Comparison of ENCODE assay signal across 8 mouse cellular contexts in the genomic region with DNA sequence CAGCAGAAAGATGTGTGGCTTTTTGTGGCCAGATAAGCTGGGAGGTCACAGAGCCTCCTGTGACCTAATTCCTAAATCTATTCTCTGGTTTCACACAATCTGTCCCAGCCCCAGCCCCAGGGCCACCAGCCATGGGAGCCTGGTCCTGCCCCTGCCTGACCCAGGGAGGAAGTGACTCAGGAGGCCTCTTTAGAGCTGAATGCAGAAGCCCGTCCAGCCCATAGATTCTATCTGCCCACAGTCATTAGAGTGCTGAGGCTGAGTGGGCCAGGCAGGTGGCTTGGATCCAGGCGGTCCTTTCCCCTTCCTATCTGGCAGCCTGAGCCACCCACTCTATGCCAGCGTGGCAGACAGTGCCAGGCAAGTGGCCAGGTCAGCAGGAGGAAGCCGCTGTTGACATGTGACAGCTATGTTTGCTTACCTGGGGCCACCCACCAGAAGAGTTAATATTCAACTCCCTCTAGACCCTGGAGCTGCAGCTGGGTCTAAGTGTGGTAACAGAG. TPM values are rescaled to one million over a fixed set of nuclear protein-coding genes. Genes with fewer than 3 reads are reported as not detected.
DNase-seq lines count a peak whose midpoint lies in the region; ATAC-seq and TF ChIP-seq lines count a peak whose summit lies in the region.

No protein-coding gene starts in this region.

- peak overlapping the region; percentile 39 for H3K27ac ChIP-seq in intestine, embryonic 14.5 days (ENCODE audit: low read depth)
- H3K27ac ChIP-seq in stomach, postnatal 0 days (replicated peaks), result peak overlapping the region; percentile 78

- TF ChIP-seq POLR2A in lung, adult 2 months (IDR thresholded peaks at IDR 0.05; ENCODE audit: borderline replicate concordance, extremely low read depth, low read depth, low read length), result no peak

- TF ChIP-seq EP300 in stomach, postnatal 0 days (optimal IDR thresholded peaks at IDR 0.05), result no peak

- H3K9me3 ChIP-seq in intestine, embryonic 14.5 days (ENCODE audit: control insufficient read depth, low read length), result no peaks in the 10 kb centered on the region
- H3K9me3 ChIP-seq in stomach, postnatal 0 days (ENCODE audit: control insufficient read depth, low read length), result no peaks in the 10 kb centered on the region

- H3K4me2 ChIP-seq in intestine, embryonic 14.5 days (ENCODE audit: low read length), result no peak overlapping the region
- H3K4me2 ChIP-seq in stomach, postnatal 0 days (replicated peaks; ENCODE audit: low read depth), result no peak overlapping the region

- TF ChIP-seq CTCF in lung, adult 2 months (IDR thresholded peaks at IDR 0.05; ENCODE audit: insufficient read depth, low read length), result no peak
- TF ChIP-seq CTCF in stomach, postnatal 0 days (IDR thresholded peaks at IDR 0.05; ENCODE audit: low read depth), result no peak

- no peak overlapping the region for H3K9ac ChIP-seq in intestine, embryonic 14.5 days (ENCODE audit: low read length)
- no peak overlapping the region for H3K9ac ChIP-seq in stomach, postnatal 0 days (ENCODE audit: low read length)

- peak; percentile 58 to 83 for DNase-seq in adrenal gland, adult (ENCODE audit: inconsistent age in 2 of 2, low spot score in 1 of 2)
- DNase-seq in adrenal gland, adult 18-20 months (ENCODE audit: low spot score in 2 of 2), result no peak
- peak; percentile 88 to 89 for DNase-seq in cerebellum, adult 18-20 months
- peak; percentile 72 for DNase-seq in intestine, embryonic 14.5 days (ENCODE audit: low spot score)
- DNase-seq in lung, adult 2 months, result peak; percentile 82
- peak; percentile 89 for DNase-seq in stomach, postnatal 0 days (ENCODE audit: low spot score)
- no peak for DNase-seq in layer of hippocampus, postnatal 25 days (ENCODE audit: extremely low spot score in 1 of 2, low spot score in 1 of 2)
- no peak for DNase-seq in left cerebral cortex, adult 18-20 months (ENCODE audit: low spot score in 2 of 2)

- no peaks in the 10 kb centered on the region for H3K36me3 ChIP-seq in intestine, embryonic 14.5 days (ENCODE audit: control insufficient read depth, insufficient read depth, low read length)
- H3K36me3 ChIP-seq in stomach, postnatal 0 days (ENCODE audit: control insufficient read depth, insufficient read depth, low read length), result no peaks in the 10 kb centered on the region

- no peaks in the 10 kb centered on the region for H3K27me3 ChIP-seq in intestine, embryonic 14.5 days (replicated peaks; ENCODE audit: control insufficient read depth, insufficient read depth, low read length)
- no peaks in the 10 kb centered on the region for H3K27me3 ChIP-seq in stomach, postnatal 0 days (ENCODE audit: control insufficient read depth, insufficient read depth, low read length)

- WGBS in intestine, embryonic 14.5 days, result 54% methylated on average over 4 of the region's 4 CpGs
- 16% methylated on average over 4 of the region's 4 CpGs for WGBS in lung, adult 2 months
- 50% methylated on average over 4 of the region's 4 CpGs for WGBS in stomach, postnatal 0 days

- peaks cover 3% of the 10 kb centered on the region; the same call in 1 of the 2 replicates for H3K4me1 ChIP-seq in intestine, embryonic 14.5 days (replicated peaks; ENCODE audit: control insufficient read depth, insufficient read depth, low read length)
- 0 out of 2 replicates have a peak, but pooled peaks cover 6% of the 10 kb centered on the region for H3K4me1 ChIP-seq in lung, adult 2 months (ENCODE audit: control insufficient read depth, insufficient read depth, low read length)
- H3K4me1 ChIP-seq in stomach, postnatal 0 days (replicated peaks; ENCODE audit: control insufficient read depth, insufficient read depth), result no peaks in the 10 kb centered on the region

- ATAC-seq in intestine, embryonic 14.5 days (replicated peaks; ENCODE audit: low FRiP score, low TSS enrichment, low read depth), result peak; percentile 71
- ATAC-seq in stomach, postnatal 0 days (ENCODE audit: low FRiP score, low TSS enrichment), result peak; percentile 87

- no peak overlapping the region for H3K4me3 ChIP-seq in intestine, embryonic 14.5 days (ENCODE audit: low read depth, low read length)
- no peak overlapping the region for H3K4me3 ChIP-seq in lung, adult 2 months (replicated peaks; ENCODE audit: extremely low read depth, low read depth, low read length)
- H3K4me3 ChIP-seq in stomach, postnatal 0 days (ENCODE audit: low read depth, low read length), result no peak overlapping the region

RNA-seq across cellular contexts. Expression of a gene that starts 18.7 kb away (rescaled TPM):
- 100 to 1,000 TPM in 1 of 2 experiments, 10 to 100 TPM in 1; 82.1 to 271 TPM for total RNA-seq in adrenal gland, adult 18-20 months (2021)
- polyA plus RNA-seq in intestine, embryonic 14.5 days (2014; fragmentation: Nextera tagmentation; extraction: Ambion mirVana), result 48.8 and 54.0 TPM in 2 replicates
- 75.9 and 81.6 TPM in 2 replicates for polyA plus RNA-seq in lung, adult 2 months (2012; rRNA removed)
- 21.2 and 24.2 TPM in 2 replicates for polyA plus RNA-seq in stomach, postnatal 0 days (2015; fragmentation: Nextera tagmentation; extraction: Ambion mirVana)
- 10 to 100 TPM; 78.4 to 97.2 TPM for total RNA-seq in layer of hippocampus, postnatal 25 days (2021)
- total RNA-seq in left cerebral cortex, adult 18-20 months (2021), result 10 to 100 TPM; 82.4 to 88.0 TPM

Comparison
In these comparisons a context has a peak if more than half of its experiments do, and no peak if none do; other contexts are left out.
1. DNase-seq: peak in adrenal gland, adult (2 of 2), cerebellum, adult 18-20 months (2 of 2), intestine, embryonic 14.5 days (single experiment), lung, adult 2 months (single experiment) and stomach, postnatal 0 days (single experiment); none in adrenal gland, adult 18-20 months (0 of 2), layer of hippocampus, postnatal 25 days (0 of 2) and left cerebral cortex, adult 18-20 months (0 of 2).